Mouse (Mus musculus) CH12.LX (cell line): ENCODE measurements around the gene Sec63. TPM values are rescaled to one million over a fixed set of nuclear protein-coding genes. Genes with fewer than 3 reads are reported as not detected.

Experiments used
- polyA plus RNA-seq: library from polyadenylated mRNA; unstranded; fragments of >175 nt; gene quantifications from 2 replicates; pipeline ENCODE4 v1.2.1, GENCODE M21; 2012; ENCODE audit warnings: low read depth; ENCODE audit not compliant: insufficient read length
- total RNA-seq, 2 experiments: library from RNA; depleted of rRNA; stranded (reverse); fragments of 300-350 nt in 1 of 2; fragments of >200 nt in 1 of 2; gene quantifications; 2 replicates each; pipeline ENCODE4 v1.2.3; 2012 to 2014

The Sec63 gene
- total and polyA plus RNA-seq, 3 experiments: 20.5 to 74.9 (median 26.2) TPM

Other genes with a start within 250 kb of the Sec63 start
- gene Nr2e1, start 177.9 kb upstream of the Sec63 start, total RNA-seq (2012; rRNA removed): not detected in 2 replicates
- gene Nr2e1, start 177.9 kb upstream of the Sec63 start, total RNA-seq (2014; rRNA removed): not detected in 2 replicates
- not detected in 2 replicates for gene Nr2e1, start 177.9 kb upstream of the Sec63 start, polyA plus RNA-seq
- 19.4 TPM in 2 replicates for gene Ostm1, start 177.7 kb upstream of the Sec63 start, total RNA-seq (2012; rRNA removed)
- gene Ostm1, start 177.7 kb upstream of the Sec63 start, total RNA-seq (2014; rRNA removed): 30.2 and 31.8 TPM in 2 replicates
- gene Ostm1, start 177.7 kb upstream of the Sec63 start, polyA plus RNA-seq: 17.3 and 19.4 TPM in 2 replicates
- gene Scml4, start 98.9 kb downstream of the Sec63 start, total RNA-seq (2012; rRNA removed): 2.3 and 3.3 TPM in 2 replicates
- 2.4 and 3.0 TPM in 2 replicates for gene Scml4, start 98.9 kb downstream of the Sec63 start, total RNA-seq (2014; rRNA removed)
- 2.7 and 3.6 TPM in 2 replicates for gene Scml4, start 98.9 kb downstream of the Sec63 start, polyA plus RNA-seq